Mouse (Mus musculus) stomach, postnatal 0 days (tissue): Measurements from ENCODE around the gene Plce1. TPM values are rescaled to one million over a fixed set of nuclear protein-coding genes. Genes with fewer than 3 reads are reported as not detected.

Experiments used
- ATAC-seq: fragments of 200-750 bp; cut with Nextera tagmentation; 2 replicates; pipeline ENCODE4 v1.8.0; 2017; ENCODE audit not compliant: low FRiP score, low TSS enrichment
- DNase-seq: peaks from one replicate; pipeline ENCODE4 v3.0.0-alpha.2; 2016; ENCODE audit warnings: low spot score
- H3K27ac ChIP-seq: fragments of 300-500 bp; sonication (generic); replicated peaks from 2 replicates; pipeline ENCODE4 v1.5.1; 2014; ENCODE audit warnings: mild to moderate bottlenecking, control low read depth
- H3K27me3 ChIP-seq: fragments of 300-500 bp; sonication (generic); 2 replicates; pipeline ENCODE4 v1.6.1; 2014; ENCODE audit warnings: low read length; ENCODE audit not compliant: control insufficient read depth, insufficient read depth
- H3K36me3 ChIP-seq: fragments of 300-500 bp; sonication (generic); 2 replicates; pipeline ENCODE4 v1.6.1; 2014; ENCODE audit warnings: low read length, mixed read lengths; ENCODE audit not compliant: control insufficient read depth, insufficient read depth
- H3K4me1 ChIP-seq: fragments of 300-500 bp; sonication (generic); replicated peaks from 2 replicates; pipeline ENCODE4 v1.6.1; 2014; ENCODE audit warnings: antibody characterized with exemption; ENCODE audit not compliant: control insufficient read depth, insufficient read depth
- H3K4me2 ChIP-seq: fragments of 300-500 bp; sonication (generic); replicated peaks from 2 replicates; pipeline ENCODE4 v1.6.1; 2014; ENCODE audit warnings: low read depth, mild to moderate bottlenecking, control low read depth, moderate library complexity
- H3K4me3 ChIP-seq: fragments of 300-500 bp; sonication (generic); 2 replicates; pipeline ENCODE4 v1.5.1; 2014; ENCODE audit warnings: low read depth, low read length, control low read depth
- H3K9ac ChIP-seq: fragments of 300-500 bp; sonication (generic); 2 replicates; pipeline ENCODE4 v1.6.1; 2014; ENCODE audit warnings: mild to moderate bottlenecking, low read length, control low read depth, mixed read lengths
- H3K9me3 ChIP-seq: fragments of 300-500 bp; sonication (generic); 2 replicates; pipeline ENCODE4 v1.6.1; 2016; ENCODE audit warnings: low read length; ENCODE audit not compliant: control insufficient read depth
- CTCF ChIP-seq: IDR thresholded peaks from 2 replicates; pipeline ENCODE4 v1.5.1; 2016; ENCODE audit warnings: antibody characterized with exemption, low read depth, mild to moderate bottlenecking, moderate library complexity
- EP300 ChIP-seq: optimal IDR thresholded peaks from 2 replicates; pipeline ENCODE3; 2016; ENCODE audit warnings: antibody characterized with exemption
- WGBS: fragments of 180-500 bp; shearing (Covaris S2); extraction: QIAGEN DNeasy Blood & Tissue Kit; methylation state at CpG from one replicate; pipeline ENCODE4 v1.1.7; 2014; 5-methylcytosine and 5-hydroxymethylcytosine counted together
- polyA plus RNA-seq: library from polyadenylated mRNA; unstranded; fragments of >200 nt; fragmentation: Nextera tagmentation; extraction: Ambion mirVana; gene quantifications from 2 replicates; pipeline ENCODE4 v1.2.1, GENCODE M21; 2015

Gene Plce1
- polyA plus RNA-seq, 1 experiment from 2014 or later = 6.2 TPM

DNA sequence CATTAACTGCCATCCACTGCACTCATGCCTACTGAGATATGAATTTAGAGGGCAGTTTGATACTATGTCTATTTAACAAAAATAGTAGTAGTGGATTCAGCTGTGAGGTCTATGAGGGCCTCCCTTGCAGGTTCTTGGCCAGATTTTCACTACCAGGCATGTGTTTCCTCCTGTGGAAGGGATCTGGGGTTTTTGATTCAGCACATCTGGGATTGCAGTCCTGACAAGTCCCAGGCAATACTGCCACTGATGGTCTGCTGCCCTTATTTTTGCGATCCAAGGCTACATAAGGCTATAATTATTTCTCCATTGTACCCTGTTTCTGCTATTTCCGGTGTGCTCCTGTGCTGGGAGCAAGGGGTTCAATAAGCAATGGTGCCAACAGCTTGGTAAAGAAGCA, 129.4 kb downstream of the Plce1 start:
- Histone ChIP-seq H3K4me3 (no peak overlapping the region), H3K27ac (no peak overlapping the region), H3K27me3 (no peaks in the 10 kb centered on the region), H3K4me1 (no peaks in the 10 kb centered on the region; the same call in 1 of the 2 replicates), H3K4me2 (no peak overlapping the region), H3K9me3 (no peaks in the 10 kb centered on the region), H3K9ac (no peak overlapping the region), H3K36me3 (no peaks in the 10 kb centered on the region)
- ATAC-seq (no peak), DNase-seq (no peak)
- 83% methylated on average over 2 of the region's 2 CpGs for WGBS
- no peak for TF ChIP-seq CTCF
- no peak for TF ChIP-seq EP300

- Histone ChIP-seq H3K27ac (no peak overlapping the region), H3K4me1 (no peaks in the 10 kb centered on the region; the same call in 1 of the 2 replicates), H3K27me3 (no peaks in the 10 kb centered on the region), H3K36me3 (no peaks in the 10 kb centered on the region), H3K4me3 (no peak overlapping the region), H3K9me3 (no peaks in the 10 kb centered on the region), H3K9ac (no peak overlapping the region), H3K4me2 (no peak overlapping the region)
- WGBS = 69% methylated on average over 8 of the region's 8 CpGs
- TF ChIP-seq EP300 (no peak), CTCF (no peak)
- ATAC-seq (no peak), DNase-seq (no peak)
Observed at GRCm38 (mm10) chr19:38610809-38611208, 129.9 kb downstream of the Plce1 start.

DNA sequence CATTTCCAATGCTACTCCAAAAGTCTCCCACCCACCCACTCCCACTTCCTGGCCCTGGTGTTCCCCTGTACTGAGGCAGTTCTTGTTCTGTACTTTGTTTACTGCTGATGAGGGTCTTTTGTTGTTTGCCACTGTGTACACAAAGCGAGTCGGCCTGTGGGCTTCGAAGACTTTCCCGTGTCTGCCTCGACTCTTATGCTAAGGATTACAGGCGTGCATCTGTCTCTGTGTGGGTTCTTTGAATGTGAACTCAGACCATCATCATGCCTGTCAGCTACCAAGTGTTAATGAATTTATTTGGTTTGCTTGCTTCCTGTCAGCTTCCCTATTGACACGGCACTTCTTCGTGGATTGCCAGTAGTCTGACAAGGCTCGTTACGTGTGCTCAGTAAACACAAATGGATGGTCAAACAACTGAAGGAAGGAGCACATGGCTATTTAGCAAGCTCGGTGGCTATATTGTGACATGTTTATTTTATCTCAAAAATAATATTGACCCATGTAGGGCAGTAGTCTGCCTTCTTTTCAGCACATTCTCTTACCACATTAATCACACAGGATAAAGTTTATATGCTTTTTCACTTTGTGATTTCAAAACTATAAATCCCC, 133.3 kb downstream of the Plce1 start:
- no peak for TF ChIP-seq CTCF
- no peak for TF ChIP-seq EP300
- DNase-seq (no peak), ATAC-seq (peak; percentile 59; the same call in 1 of the 2 replicates)
- WGBS = 38% methylated on average over 11 of the region's 11 CpGs
- H3K36me3 ChIP-seq = no peaks in the 10 kb centered on the region
- H3K27ac ChIP-seq = no peak overlapping the region
- H3K9ac ChIP-seq = no peak overlapping the region
- no peaks in the 10 kb centered on the region; the same call in 1 of the 2 replicates for H3K4me1 ChIP-seq
- no peaks in the 10 kb centered on the region for H3K27me3 ChIP-seq
- no peaks in the 10 kb centered on the region for H3K9me3 ChIP-seq
- no peak overlapping the region for H3K4me2 ChIP-seq
- H3K4me3 ChIP-seq = no peak overlapping the region

DNA sequence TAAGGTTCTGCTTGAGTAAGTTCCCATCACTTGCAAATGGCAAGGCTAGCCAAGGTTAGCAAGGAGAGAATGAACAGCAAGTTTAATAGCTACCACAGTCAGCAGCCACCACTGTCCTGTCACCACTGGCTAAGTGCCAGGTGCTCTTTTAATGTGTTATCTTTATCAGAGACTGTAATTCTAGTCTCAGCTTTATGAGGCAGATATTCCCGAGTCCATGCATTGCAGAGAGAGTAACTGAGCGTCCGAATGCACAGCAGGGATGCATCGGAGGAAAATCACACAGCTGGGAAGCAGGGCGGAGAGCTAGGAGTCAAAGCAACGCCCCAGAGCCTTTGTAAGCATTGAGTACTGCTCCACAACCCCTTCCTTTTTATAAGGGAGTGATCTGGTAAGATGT, 134.4 kb downstream of the Plce1 start:
- TF ChIP-seq EP300 (no peak), CTCF (no peak)
- ATAC-seq = no peak
- WGBS = 60% methylated on average over 6 of the region's 6 CpGs

DNA sequence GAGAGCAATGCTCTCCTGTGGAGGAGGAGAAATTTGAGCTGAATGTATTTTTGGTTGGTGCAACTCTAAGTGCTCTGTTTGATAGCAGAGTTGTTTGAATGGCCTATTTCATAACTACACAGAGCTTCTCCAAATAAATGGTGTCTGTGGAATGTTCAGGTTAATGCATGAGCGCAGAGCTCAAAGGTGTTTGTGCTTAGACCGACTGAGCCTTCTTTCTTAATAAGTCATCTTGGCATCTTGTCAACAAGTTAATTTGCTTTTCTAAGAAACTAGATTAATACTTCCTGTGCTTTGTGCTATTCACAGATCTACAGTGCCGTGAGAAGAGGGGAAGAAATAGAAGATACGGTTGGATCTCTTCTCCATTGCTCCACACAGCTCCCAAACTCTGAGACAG, 139.2 kb downstream of the Plce1 start:
- no peak overlapping the region for H3K27ac ChIP-seq
- DNase-seq = no peak

More for the DNA sequence above, 134.4 kb downstream of the Plce1 start:
- Histone ChIP-seq H3K27ac (no peak overlapping the region), H3K9ac (no peak overlapping the region), H3K36me3 (no peaks in the 10 kb centered on the region), H3K4me2 (no peak overlapping the region), H3K4me3 (no peak overlapping the region), H3K9me3 (no peaks in the 10 kb centered on the region), H3K4me1 (no peaks in the 10 kb centered on the region; the same call in 1 of the 2 replicates), H3K27me3 (no peaks in the 10 kb centered on the region)
- DNase-seq = no peak

DNA sequence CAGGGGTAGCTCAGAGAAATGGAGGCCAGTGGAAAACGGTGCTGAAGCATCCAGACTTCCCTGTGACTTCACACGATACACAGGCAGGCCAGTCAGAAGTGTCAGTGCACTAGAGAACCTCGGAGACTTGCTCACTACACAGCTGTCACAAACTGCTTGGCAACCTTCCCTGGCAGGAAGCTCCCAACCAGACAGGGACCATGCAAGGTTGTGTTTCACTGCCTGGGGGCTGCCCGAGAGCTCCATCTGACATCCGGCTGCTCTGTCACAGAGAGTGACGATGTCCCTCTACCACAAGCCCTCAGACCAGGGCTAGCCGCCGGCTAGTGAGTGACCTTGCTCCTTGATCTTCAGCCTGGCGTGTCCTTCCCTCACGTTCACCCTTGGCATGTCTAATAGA, 140.6 kb downstream of the Plce1 start:
- Histone ChIP-seq H3K36me3 (no peaks in the 10 kb centered on the region), H3K4me3 (no peak overlapping the region), H3K27ac (no peak overlapping the region), H3K27me3 (no peaks in the 10 kb centered on the region), H3K4me1 (no peaks in the 10 kb centered on the region), H3K4me2 (no peak overlapping the region), H3K9ac (no peak overlapping the region), H3K9me3 (no peaks in the 10 kb centered on the region)
- WGBS = 72% methylated on average over 10 of the region's 10 CpGs
- 0 out of 2 replicates have a peak, but pooled peaks have one; percentile 15 for ATAC-seq
- no peak for DNase-seq
- TF ChIP-seq EP300 = no peak

More for the DNA sequence above, 139.2 kb downstream of the Plce1 start:
- H3K4me3 ChIP-seq = no peak overlapping the region
- H3K27me3 ChIP-seq = no peaks in the 10 kb centered on the region
- H3K9me3 ChIP-seq = no peaks in the 10 kb centered on the region
- ATAC-seq = no peak
- no peaks in the 10 kb centered on the region for H3K36me3 ChIP-seq
- H3K9ac ChIP-seq = no peak overlapping the region
- no peak for TF ChIP-seq CTCF
- TF ChIP-seq EP300 = no peak
- no peaks in the 10 kb centered on the region; the same call in 1 of the 2 replicates for H3K4me1 ChIP-seq
- 27% methylated on average over 4 of the region's 4 CpGs for WGBS
- H3K4me2 ChIP-seq = no peak overlapping the region
